In genomic region chr10:85050668-85051208, GRCm38 (mm10) we compare ENCODE assay signal across 23 mouse cellular contexts. TPM values are rescaled to one million over a fixed set of nuclear protein-coding genes. Genes with fewer than 3 reads are reported as not detected.
DNase-seq lines count a peak whose midpoint lies in the region; ATAC-seq and TF ChIP-seq lines count a peak whose summit lies in the region.
"Had no signal": no experiment of that assay in that cellular context is flagged by ENCODE, and none has a peak within 500 bp of the region (broad histone marks: within the 10 kb centered on the region; RNA-seq: fewer than 3 reads in every experiment).

No protein-coding gene starts in this region.

- H3K9ac ChIP-seq in ES-Bruce4 (ENCODE audit: low read depth, poor library complexity, severe bottlenecking) (peak overlapping the region; percentile 50), ES-E14 (ENCODE audit: insufficient read depth, low read depth, low read length, poor library complexity, severe bottlenecking) (no peak overlapping the region; the same call in 1 of the 2 replicates)
- H3K9ac ChIP-seq: embryonic facial prominence, embryonic 12.5 days; forebrain, embryonic 13.5 days; forebrain, embryonic 15.5 days; forebrain, postnatal 0 days had no signal

- H3K27me3 ChIP-seq in ES-Bruce4 (ENCODE audit: control insufficient read depth, insufficient read depth, low read length, poor library complexity, severe bottlenecking): no peaks in the 10 kb centered on the region
- H3K27me3 ChIP-seq: CH12.LX; embryonic facial prominence, embryonic 12.5 days had no signal

- TF ChIP-seq EP300 in ES-Bruce4 (IDR thresholded peaks at IDR 0.05; ENCODE audit: insufficient read depth, low read depth, low read length): peak; percentile 79

- ATAC-seq in cerebellum, adult (ENCODE audit: insufficient number of reproducible peaks, low FRiP score, low TSS enrichment): no peak
- ATAC-seq: CD4-positive, CD25-positive, alpha-beta regulatory T cell, adult 4 months; forebrain, embryonic 13.5 days; forebrain, embryonic 15.5 days; forebrain, postnatal 0 days had no signal

- TF ChIP-seq CTCF in ES-Bruce4 (IDR thresholded peaks at IDR 0.05; ENCODE audit: low read depth, low read length): no peak

- H3K9me3 ChIP-seq in ES-Bruce4 (replicated peaks; ENCODE audit: control insufficient read depth, insufficient read depth, low read length, poor library complexity, severe bottlenecking) (peaks cover 47% of the 10 kb centered on the region), ES-E14 (ENCODE audit: control insufficient read depth, insufficient read depth, low read depth, low read length) (peaks cover 14% of the 10 kb centered on the region)
- H3K9me3 ChIP-seq: embryonic facial prominence, embryonic 10.5 days; embryonic facial prominence, embryonic 12.5 days; forebrain, embryonic 13.5 days; forebrain, embryonic 15.5 days had no signal

- no peak for TF ChIP-seq POLR2A in ES-Bruce4 (IDR thresholded peaks at IDR 0.05; ENCODE audit: insufficient read depth, low read length)

- intact Hi-C loops in gastrocnemius, postnatal 14 days (cut with DNase I; ENCODE audit: low total_unique reads): no loop called here

- no peaks in the 10 kb centered on the region; the same call in 1 of the 2 replicates for H3K36me3 ChIP-seq in ES-Bruce4 (ENCODE audit: control insufficient read depth, insufficient read depth, low read length, poor library complexity, severe bottlenecking)
- peaks cover 9% of the 10 kb centered on the region; the same call in 1 of the 2 replicates for H3K36me3 ChIP-seq in ES-E14 (ENCODE audit: control insufficient read depth, insufficient read depth, low read length, poor library complexity, severe bottlenecking)
- H3K36me3 ChIP-seq: embryonic facial prominence, embryonic 10.5 days; embryonic facial prominence, embryonic 12.5 days; forebrain, embryonic 15.5 days had no signal

- peak overlapping the region; percentile 99 for H3K27ac ChIP-seq in ES-Bruce4 (ENCODE audit: insufficient read depth, low read length)
- H3K27ac ChIP-seq in ES-E14 (ENCODE audit: insufficient read depth, low read depth, low read length, poor library complexity, severe bottlenecking): peak overlapping the region; percentile 94
- H3K27ac ChIP-seq: embryonic facial prominence, embryonic 10.5 days; embryonic facial prominence, embryonic 12.5 days; forebrain, embryonic 13.5 days; forebrain, embryonic 15.5 days had no signal

- H3K4me3 ChIP-seq in ES-Bruce4 (ENCODE audit: low read depth, low read length) (no peak overlapping the region), ES-E14 (ENCODE audit: insufficient read depth in 1 of 2, low read depth in 1 of 2, low read length in 2 of 2, poor library complexity in 1 of 2, severe bottlenecking in 1 of 2) (no peak overlapping the region)
- H3K4me3 ChIP-seq: embryonic facial prominence, embryonic 10.5 days; embryonic facial prominence, embryonic 12.5 days; forebrain, embryonic 13.5 days; forebrain, embryonic 15.5 days had no signal

- peak; percentile 53 for DNase-seq in 416B (ENCODE audit: low read depth)
- DNase-seq in ES-E14 (ENCODE audit: low read depth, low spot score): peak; percentile 51
- peak; percentile 73 for DNase-seq in ZHBTc4 (ENCODE audit: low read depth, low spot score)
- no peak for DNase-seq in gastrocnemius, postnatal 14 days
- DNase-seq in cerebellum, postnatal 10 days: no peak
- DNase-seq: adrenal gland, adult 8-10 months; adrenal gland, postnatal 14 days; adrenal gland, postnatal 36 days; B cell, adult 2 months; cerebellum, adult 11 months; cerebellum, adult 18-20 months; cerebellum, adult 8-10 months; cerebellum, adult 9-11 months; cerebellum, postnatal 25 days; forebrain, postnatal 0 days had no signal

- in situ Hi-C loops in ES-E14 (cut with MboI; ENCODE audit: low sequenced_read_pairs in 2 of 2, unreplicated experiment in 2 of 2): no loop called here

- H3K4me1 ChIP-seq in ES-Bruce4 (ENCODE audit: control insufficient read depth, insufficient read depth, low read length) (peaks cover 7% of the 10 kb centered on the region), ES-E14 (ENCODE audit: control insufficient read depth in 2 of 2, insufficient read depth in 2 of 2, low read length in 2 of 2, poor library complexity in 1 of 2) (peaks cover 4 to 10% of the 10 kb centered on the region in 2 experiments)
- H3K4me1 ChIP-seq: embryonic facial prominence, embryonic 10.5 days; embryonic facial prominence, embryonic 12.5 days; forebrain, embryonic 13.5 days; forebrain, embryonic 15.5 days had no signal

TF ChIP-seq in ES-E14, 5 proteins besides CTCF, POLR2A, EP300 and RAD21:
- TF ChIP-seq ZC3H11A (IDR thresholded peaks at IDR 0.05; ENCODE audit: borderline replicate concordance, low read depth, low read length) (no peak), CHD2 (IDR thresholded peaks at IDR 0.05; ENCODE audit: low read depth, low read length) (peak; percentile 0; the same call in 1 of the 2 replicates), MAFK (IDR thresholded peaks at IDR 0.05; ENCODE audit: insufficient read depth, low read depth, low read length) (peak; percentile 68; the same call in 1 of the 2 replicates)

RNA-seq across cellular contexts. Expression of gene Fhl4, which starts 51.6 kb away (rescaled TPM):
- 0.96 and 2.0 TPM in 2 replicates for polyA plus RNA-seq in ES-Bruce4 (2011; ENCODE audit: insufficient read depth, insufficient read length, low read depth, missing spikeins)
- total RNA-seq in ES-E14 (2012; rRNA removed): 1.2 and 2.0 TPM in 2 replicates
- under 1 TPM; 0.31 to 0.33 TPM for total RNA-seq in gastrocnemius, postnatal 14 days (2021)

RNA-seq across cellular contexts. Expression of gene Tmem263, which starts 51.7 kb away (rescaled TPM):
- 22.8 and 24.0 TPM in 2 replicates for polyA plus RNA-seq in ES-Bruce4 (2011; ENCODE audit: insufficient read depth, insufficient read length, low read depth, missing spikeins)
- total RNA-seq in ES-E14 (2012; rRNA removed): 13.5 and 20.5 TPM in 2 replicates
- 10 to 100 TPM; 11.3 to 18.2 TPM for total RNA-seq in gastrocnemius, postnatal 14 days (2021)

Comparison
In these comparisons a context has a peak if more than half of its experiments do, and no peak if none do; other contexts are left out.
1. DNase-seq: peak in 416B (single experiment), ES-E14 (single experiment) and ZHBTc4 (single experiment); none in gastrocnemius, postnatal 14 days (single experiment) and cerebellum, postnatal 10 days (0 of 2).